ENCODE assay signal across 26 mouse cellular contexts in genomic region chr1:153360556-153360955, GRCm38 (mm10).
"Had no signal": no experiment of that assay in that cellular context is flagged by ENCODE, and none has a peak within 500 bp of the region (broad histone marks: within the 10 kb centered on the region; RNA-seq: fewer than 3 reads in every experiment).

No protein-coding gene starts in this region.

- DNase-seq: kidney, adult 2 months; kidney, postnatal 25 days; layer of hippocampus, postnatal 36 days; liver; lung, adult 18-20 months; lung, postnatal 10 days; lung, postnatal 36 days; midbrain, embryonic 14.5 days; right cerebral cortex, adult 18-20 months; right cerebral cortex, postnatal 14 days; spleen, adult 18-20 months; thymus, adult 2 months; thymus, postnatal 14 days; thymus, postnatal 4 days had no signal

- H3K4me2 ChIP-seq: limb, embryonic 13.5 days; liver, embryonic 12.5 days; liver, embryonic 15.5 days; lung, embryonic 15.5 days; neural tube, embryonic 12.5 days; neural tube, embryonic 15.5 days had no signal

- H3K27me3 ChIP-seq: limb, embryonic 13.5 days; liver, embryonic 12.5 days; liver, embryonic 15.5 days; lung, embryonic 15.5 days; neural tube, embryonic 12.5 days; neural tube, embryonic 15.5 days had no signal

- H3K27ac ChIP-seq: kidney, postnatal 0 days; layer of hippocampus, adult 2 months; left cerebral cortex, adult 2 months; limb, embryonic 13.5 days; liver, embryonic 12.5 days; liver, embryonic 15.5 days; lung, embryonic 15.5 days; midbrain, embryonic 10.5 days; neural tube, embryonic 12.5 days; neural tube, embryonic 15.5 days had no signal

- H3K4me1 ChIP-seq: limb, embryonic 13.5 days; liver, embryonic 12.5 days; liver, embryonic 15.5 days; neural tube, embryonic 12.5 days; neural tube, embryonic 15.5 days had no signal

- H3K9ac ChIP-seq: limb, embryonic 13.5 days; liver, embryonic 12.5 days; liver, embryonic 15.5 days; lung, embryonic 15.5 days; neural tube, embryonic 12.5 days; neural tube, embryonic 15.5 days had no signal

- ATAC-seq: intestine, postnatal 0 days; liver, embryonic 12.5 days had no signal

- H3K4me3 ChIP-seq: layer of hippocampus, adult 2 months; left cerebral cortex, adult 2 months; limb, embryonic 13.5 days; liver, embryonic 12.5 days; liver, embryonic 15.5 days; lung, embryonic 15.5 days; megakaryocyte, embryonic 14.5 days; midbrain, embryonic 10.5 days; neural tube, embryonic 12.5 days; neural tube, embryonic 15.5 days had no signal

- H3K9me3 ChIP-seq: limb, embryonic 13.5 days; liver, embryonic 12.5 days; liver, embryonic 15.5 days; lung, embryonic 15.5 days; megakaryocyte, embryonic 14.5 days; midbrain, embryonic 10.5 days; neural tube, embryonic 12.5 days; neural tube, embryonic 15.5 days had no signal

- H3K36me3 ChIP-seq: limb, embryonic 13.5 days; liver, embryonic 12.5 days; liver, embryonic 15.5 days; lung, embryonic 15.5 days; midbrain, embryonic 10.5 days; neural tube, embryonic 12.5 days; neural tube, embryonic 15.5 days had no signal
